Mouse (Mus musculus) CH12.LX (cell line): ENCODE measurements around the gene Casz1.

Experiments used
- CHD2 ChIP-seq: IDR thresholded peaks from 2 replicates; pipeline ENCODE4 v1.6.1; 2011; ENCODE audit warnings: low read length, improper control_type of control experiment
- CTCF ChIP-seq, 2 experiments: IDR thresholded peaks in 1 of 2; conservative IDR thresholded peaks in 1 of 2; 2 replicates each; pipeline ENCODE4 v1.5.1; 2011 to 2012; ENCODE audit warnings: low read depth in 2 of 2, low read length in 2 of 2, improper control_type of control experiment in 1 of 2, inconsistent platforms in 1 of 2, mild to moderate bottlenecking in 1 of 2, moderate library complexity in 1 of 2
- E2F4 ChIP-seq: IDR thresholded peaks from 2 replicates; pipeline ENCODE4 v1.6.1; 2011; ENCODE audit warnings: low read depth, low read length, improper control_type of control experiment; ENCODE audit not compliant: insufficient replicate concordance
- ELF1 ChIP-seq: IDR thresholded peaks from 2 replicates; pipeline ENCODE4 v1.6.1; 2014; ENCODE audit warnings: low read depth, mild to moderate bottlenecking, inconsistent platforms, low read length, improper control_type of control experiment
- EP300 ChIP-seq: IDR thresholded peaks from 2 replicates; pipeline ENCODE4 v1.6.1; 2011; ENCODE audit warnings: low read length, improper control_type of control experiment
- GABPA ChIP-seq: IDR thresholded peaks from 2 replicates; pipeline ENCODE4 v1.6.1; 2012; ENCODE audit warnings: low read depth, low read length, improper control_type of control experiment, inconsistent platforms; ENCODE audit not compliant: insufficient replicate concordance
- HCFC1 ChIP-seq: IDR thresholded peaks from 2 replicates; pipeline ENCODE4 v1.6.1; 2012; ENCODE audit warnings: low read depth, mild to moderate bottlenecking, inconsistent platforms, low read length, improper control_type of control experiment
- KAT2A ChIP-seq: IDR thresholded peaks from 2 replicates; pipeline ENCODE4 v1.6.1; 2012; ENCODE audit warnings: low read length, improper control_type of control experiment, inconsistent platforms; ENCODE audit not compliant: insufficient replicate concordance
- MAX ChIP-seq: IDR thresholded peaks from 2 replicates; pipeline ENCODE4 v1.6.1; 2011; ENCODE audit warnings: low read length, improper control_type of control experiment
- POLR2A ChIP-seq: IDR thresholded peaks from 2 replicates; pipeline ENCODE4 v1.6.1; 2011; ENCODE audit warnings: low read depth, mild to moderate bottlenecking, improper control_type of control experiment, low read length
- POLR2AphosphoS2 ChIP-seq: IDR thresholded peaks from 2 replicates; pipeline ENCODE4 v1.6.1; 2011; ENCODE audit warnings: low read depth, low read length, improper control_type of control experiment
- TBP ChIP-seq: conservative IDR thresholded peaks from 2 replicates; pipeline ENCODE4 v1.6.1; 2011; ENCODE audit warnings: low read depth, low read length, improper control_type of control experiment
- TCF12 ChIP-seq: IDR thresholded peaks from 2 replicates; pipeline ENCODE4 v1.6.1; 2014; ENCODE audit warnings: low read depth, mild to moderate bottlenecking, inconsistent platforms, low read length, improper control_type of control experiment
- UBTF ChIP-seq: IDR thresholded peaks from 2 replicates; pipeline ENCODE4 v1.6.1; 2012; ENCODE audit warnings: low read depth, mild to moderate bottlenecking, inconsistent platforms, low read length, improper control_type of control experiment, moderate library complexity

DNA sequence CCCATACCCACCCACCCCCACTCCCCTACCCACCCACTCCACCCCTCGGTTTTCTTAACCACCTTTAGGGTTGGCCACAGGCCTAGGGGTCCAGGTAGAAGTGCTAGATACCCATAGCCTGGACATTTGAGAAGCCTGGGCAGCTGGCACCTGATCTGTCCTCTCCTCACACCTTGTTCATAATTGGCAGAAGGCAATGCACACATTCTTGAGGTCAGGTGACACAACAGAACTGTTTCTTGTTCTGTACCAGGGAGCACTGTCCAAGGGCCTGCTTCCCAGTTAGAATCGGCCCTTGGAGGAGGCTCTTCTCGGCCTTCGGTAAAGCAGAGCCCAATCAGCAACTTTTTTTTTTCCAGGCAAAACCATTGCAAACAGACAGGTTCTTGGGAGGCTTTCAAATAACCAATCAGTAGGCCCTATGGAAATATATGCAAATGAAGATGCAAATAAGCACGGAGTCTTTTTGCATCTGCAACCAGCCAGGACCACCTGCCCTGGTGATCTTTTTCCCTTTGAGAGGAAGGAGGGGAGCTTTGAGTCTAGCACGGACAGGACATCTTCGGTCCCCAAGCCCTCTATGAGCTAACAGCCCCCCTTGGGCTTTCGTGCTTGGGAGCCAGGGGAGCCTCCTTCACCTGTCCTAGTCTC is 36.4 kb upstream of the Casz1 start:
- TF ChIP-seq GABPA (no peak), MAX (no peak), TBP (no peak), EP300 (no peak), POLR2A (no peak), HCFC1 (no peak), POLR2AphosphoS2 (no peak), TCF12 (no peak), CHD2 (no peak), CTCF (conservative IDR thresholded peaks at IDR 0.05 in 1 of 2, IDR thresholded peaks at IDR 0.05 in 1 of 2; ENCODE audit: low read depth in 2 of 2, low read length in 2 of 2) (no peak), KAT2A (no peak), E2F4 (no peak), ELF1 (no peak), UBTF (no peak)
